Mouse (Mus musculus): ENCODE data around the gene AC124502.3. TPM values are rescaled to one million over a fixed set of nuclear protein-coding genes. Genes with fewer than 3 reads are reported as not detected.
A peak's percentile ranks its signal among the peaks of the same experiment; 100 is the strongest.

Gene AC124502.3
- polyA plus RNA-seq, 1 experiment from 2014 or later: 2.9 TPM

DNA sequence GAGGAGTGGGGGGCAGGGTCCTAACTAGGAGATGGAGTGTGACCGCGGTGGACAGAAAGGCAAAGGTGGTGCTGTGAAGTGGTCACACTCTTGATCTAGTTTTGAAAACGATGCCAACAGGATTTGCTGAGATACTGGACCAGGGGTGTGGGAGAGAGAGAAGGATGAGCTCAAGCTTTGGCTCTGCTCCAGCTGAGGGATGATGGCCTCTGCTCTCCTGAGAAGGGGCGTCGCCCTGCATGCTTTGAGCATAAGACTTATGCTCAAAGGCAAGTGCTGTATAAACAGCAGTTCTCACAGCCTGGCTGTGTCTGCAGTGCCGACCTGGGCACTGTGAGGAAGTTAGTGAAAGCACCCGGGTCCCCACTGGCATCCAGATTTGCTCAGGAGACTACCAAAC lies 26.4 kb downstream of the AC124502.3 start:
- H3K9me3 ChIP-seq (ENCODE audit: control insufficient read depth, low read length): no peaks in the 10 kb centered on the region
- H3K4me1 ChIP-seq (replicated peaks; ENCODE audit: control insufficient read depth, insufficient read depth, low read length): peaks cover 24% of the 10 kb centered on the region
- no peak overlapping the region for H3K27ac ChIP-seq (ENCODE audit: low read length)
- ATAC-seq: no peak
- peaks cover 6% of the 10 kb centered on the region; the same call in 1 of the 2 replicates for H3K27me3 ChIP-seq (replicated peaks; ENCODE audit: control insufficient read depth, insufficient read depth, low read length)
- H3K4me2 ChIP-seq (ENCODE audit: low read length): no peak overlapping the region
- no peaks in the 10 kb centered on the region for H3K36me3 ChIP-seq (ENCODE audit: control insufficient read depth, insufficient read depth)
- 66% methylated on average over 7 of the region's 7 CpGs for WGBS
- H3K9ac ChIP-seq (replicated peaks; ENCODE audit: low read depth, low read length): no peak overlapping the region
- H3K4me3 ChIP-seq (replicated peaks; ENCODE audit: low read length): no peak overlapping the region

DNA sequence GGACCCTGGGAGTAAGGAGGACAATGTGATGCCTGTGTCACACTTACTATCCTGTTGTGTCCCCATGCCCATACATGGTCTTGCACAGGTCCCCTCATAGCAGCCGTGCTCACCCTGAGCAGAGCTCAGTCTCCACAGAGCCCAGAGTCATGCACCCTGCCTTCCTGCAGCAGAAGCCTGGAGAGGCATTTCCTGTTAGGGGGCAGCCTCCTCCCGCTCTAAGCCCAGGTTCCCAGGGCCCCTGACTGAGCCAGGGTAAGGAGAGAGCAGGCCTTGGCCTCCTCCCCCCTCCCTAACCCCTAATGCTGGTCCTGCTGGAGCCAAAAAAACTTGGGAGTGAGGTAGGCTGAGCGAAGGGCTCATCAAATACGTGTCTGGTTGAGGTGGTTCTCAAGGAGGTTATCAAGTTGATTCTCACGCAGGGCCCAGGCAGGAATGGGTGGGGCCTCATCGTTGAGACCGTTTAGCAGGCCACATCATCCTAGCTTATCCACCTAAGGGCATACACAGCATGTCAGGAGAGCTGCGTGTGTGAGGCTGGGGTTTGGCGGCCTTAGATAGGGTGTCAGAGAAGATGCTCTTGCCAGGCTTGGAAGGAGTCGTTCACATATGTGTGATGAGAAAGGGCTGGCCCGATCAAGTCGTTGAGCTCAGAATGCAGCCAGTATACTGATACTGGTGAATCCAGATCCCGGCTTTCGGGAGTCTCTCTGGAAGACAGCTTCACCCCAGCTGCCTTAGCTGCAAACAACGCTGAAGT lies 28.5 kb downstream of the AC124502.3 start:
- Histone ChIP-seq H3K9me3 (ENCODE audit: control insufficient read depth, low read length) (no peaks in the 10 kb centered on the region), H3K4me3 (replicated peaks; ENCODE audit: low read length) (peak overlapping the region; percentile 45), H3K27ac (ENCODE audit: low read length) (0 out of 2 replicates have a peak overlapping the region, but pooled peaks have one; percentile 8), H3K9ac (replicated peaks; ENCODE audit: low read depth, low read length) (peak overlapping the region; percentile 52), H3K36me3 (ENCODE audit: control insufficient read depth, insufficient read depth) (no peaks in the 10 kb centered on the region), H3K4me1 (replicated peaks; ENCODE audit: control insufficient read depth, insufficient read depth, low read length) (peaks cover 29% of the 10 kb centered on the region), H3K4me2 (ENCODE audit: low read length) (peak overlapping the region; percentile 84), H3K27me3 (replicated peaks; ENCODE audit: control insufficient read depth, insufficient read depth, low read length) (peaks cover 6% of the 10 kb centered on the region; the same call in 1 of the 2 replicates)
- ATAC-seq: no peak
- WGBS: 10% methylated on average over 15 of the region's 15 CpGs

DNA sequence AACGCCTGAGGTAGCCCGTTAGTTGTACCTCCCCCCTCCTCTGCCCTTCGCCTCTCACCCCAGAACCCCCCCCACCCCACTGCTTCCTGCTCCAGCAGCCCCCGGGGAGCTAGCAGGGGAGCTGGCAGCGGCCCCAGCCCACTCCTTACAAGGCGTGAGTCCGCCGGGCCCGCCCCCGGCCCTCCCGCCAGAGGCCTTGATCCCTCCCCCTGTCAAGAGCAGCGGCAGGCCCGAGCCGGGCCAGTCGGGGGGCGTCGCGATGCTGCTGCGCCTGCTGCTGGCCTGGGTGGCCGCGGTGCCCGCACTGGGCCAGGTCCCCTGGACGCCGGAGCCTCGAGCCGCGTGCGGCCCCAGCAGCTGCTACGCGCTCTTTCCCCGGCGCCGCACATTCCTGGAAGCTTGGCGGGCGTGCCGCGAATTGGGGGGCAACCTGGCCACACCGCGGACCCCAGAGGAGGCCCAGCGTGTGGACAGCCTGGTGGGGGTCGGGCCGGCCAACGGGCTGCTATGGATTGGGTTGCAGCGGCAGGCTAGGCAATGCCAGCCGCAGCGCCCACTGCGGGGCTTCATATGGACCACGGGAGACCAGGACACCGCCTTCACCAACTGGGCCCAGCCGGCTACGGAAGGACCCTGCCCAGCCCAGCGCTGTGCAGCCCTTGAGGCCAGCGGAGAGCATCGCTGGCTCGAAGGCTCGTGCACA lies 29.3 kb downstream of the AC124502.3 start, which contains the start of gene Cd248:
Cd248 (plus strand) TSS at position 212 of the 703 bp plus-strand sequence.
- Histone ChIP-seq H3K9ac (replicated peaks; ENCODE audit: low read depth, low read length) (peak within 1 kb of the TSS; percentile 52), H3K4me2 (ENCODE audit: low read length) (peak within 1 kb of the TSS; percentile 84), H3K27me3 (replicated peaks; ENCODE audit: control insufficient read depth, insufficient read depth, low read length) (peaks cover 6% of the 10 kb centered on the region; the same call in 1 of the 2 replicates), H3K36me3 (ENCODE audit: control insufficient read depth, insufficient read depth) (no peaks in the 10 kb centered on the region), H3K4me1 (replicated peaks; ENCODE audit: control insufficient read depth, insufficient read depth, low read length) (peaks cover 35% of the 10 kb centered on the region), H3K4me3 (replicated peaks; ENCODE audit: low read length) (peak within 1 kb of the TSS; percentile 45), H3K27ac (ENCODE audit: low read length) (0 out of 2 replicates have a peak within 1 kb of the TSS, but pooled peaks have one; percentile 8), H3K9me3 (ENCODE audit: control insufficient read depth, low read length) (no peaks in the 10 kb centered on the region)
- peak; percentile 32; the same call in 1 of the 2 replicates for ATAC-seq
- 2% methylated on average over 41 of the region's 56 CpGs for WGBS

DNA sequence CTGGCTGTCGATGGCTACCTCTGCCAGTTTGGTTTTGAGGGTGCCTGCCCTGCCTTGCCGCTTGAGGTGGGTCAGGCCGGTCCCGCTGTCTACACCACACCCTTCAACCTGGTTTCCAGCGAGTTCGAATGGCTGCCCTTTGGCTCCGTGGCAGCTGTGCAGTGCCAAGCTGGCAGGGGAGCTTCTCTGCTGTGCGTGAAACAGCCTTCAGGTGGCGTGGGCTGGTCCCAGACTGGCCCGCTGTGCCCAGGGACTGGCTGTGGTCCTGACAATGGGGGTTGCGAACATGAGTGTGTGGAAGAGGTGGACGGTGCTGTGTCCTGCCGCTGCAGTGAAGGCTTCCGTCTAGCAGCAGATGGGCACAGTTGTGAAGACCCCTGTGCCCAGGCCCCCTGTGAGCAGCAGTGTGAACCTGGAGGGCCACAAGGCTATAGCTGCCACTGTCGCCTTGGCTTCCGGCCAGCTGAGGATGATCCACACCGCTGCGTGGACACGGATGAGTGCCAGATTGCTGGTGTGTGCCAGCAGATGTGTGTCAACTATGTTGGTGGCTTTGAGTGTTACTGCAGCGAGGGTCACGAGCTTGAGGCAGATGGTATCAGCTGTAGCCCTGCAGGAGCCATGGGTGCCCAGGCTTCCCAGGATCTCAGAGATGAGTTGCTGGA lies 30.0 kb downstream of the AC124502.3 start:
- Histone ChIP-seq H3K27ac (ENCODE audit: low read length) (no peak overlapping the region), H3K36me3 (ENCODE audit: control insufficient read depth, insufficient read depth) (no peaks in the 10 kb centered on the region), H3K9ac (replicated peaks; ENCODE audit: low read depth, low read length) (peak overlapping the region; percentile 52), H3K27me3 (replicated peaks; ENCODE audit: control insufficient read depth, insufficient read depth, low read length) (peaks cover 6% of the 10 kb centered on the region; the same call in 1 of the 2 replicates), H3K4me1 (replicated peaks; ENCODE audit: control insufficient read depth, insufficient read depth, low read length) (peaks cover 35% of the 10 kb centered on the region), H3K9me3 (ENCODE audit: control insufficient read depth, low read length) (no peaks in the 10 kb centered on the region), H3K4me2 (ENCODE audit: low read length) (peak overlapping the region; percentile 84), H3K4me3 (replicated peaks; ENCODE audit: low read length) (peak overlapping the region; percentile 45)
- WGBS: 36% methylated on average over 21 of the region's 21 CpGs
- 0 out of 2 replicates have a peak, but pooled peaks have one; percentile 1 for ATAC-seq

DNA sequence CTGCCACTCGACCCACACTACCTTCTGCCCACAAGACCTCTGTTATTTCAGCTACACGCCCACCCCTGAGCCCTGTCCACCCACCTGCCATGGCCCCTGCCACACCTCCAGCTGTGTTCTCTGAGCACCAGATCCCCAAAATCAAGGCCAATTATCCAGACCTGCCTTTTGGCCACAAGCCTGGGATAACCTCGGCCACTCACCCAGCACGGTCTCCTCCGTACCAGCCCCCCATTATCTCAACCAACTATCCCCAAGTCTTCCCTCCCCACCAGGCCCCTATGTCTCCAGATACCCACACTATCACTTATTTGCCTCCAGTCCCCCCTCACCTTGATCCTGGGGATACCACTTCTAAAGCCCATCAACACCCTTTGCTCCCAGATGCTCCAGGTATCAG lies 30.8 kb downstream of the AC124502.3 start:
- Histone ChIP-seq H3K9ac (replicated peaks; ENCODE audit: low read depth, low read length) (no peak overlapping the region), H3K36me3 (ENCODE audit: control insufficient read depth, insufficient read depth) (no peaks in the 10 kb centered on the region), H3K4me3 (replicated peaks; ENCODE audit: low read length) (no peak overlapping the region), H3K27ac (ENCODE audit: low read length) (no peak overlapping the region), H3K4me2 (ENCODE audit: low read length) (no peak overlapping the region), H3K27me3 (replicated peaks; ENCODE audit: control insufficient read depth, insufficient read depth, low read length) (peaks cover 6% of the 10 kb centered on the region; the same call in 1 of the 2 replicates), H3K9me3 (ENCODE audit: control insufficient read depth, low read length) (no peaks in the 10 kb centered on the region), H3K4me1 (replicated peaks; ENCODE audit: control insufficient read depth, insufficient read depth, low read length) (peaks cover 35% of the 10 kb centered on the region)
- ATAC-seq: no peak
- WGBS: 93% methylated on average over 5 of the region's 5 CpGs

DNA sequence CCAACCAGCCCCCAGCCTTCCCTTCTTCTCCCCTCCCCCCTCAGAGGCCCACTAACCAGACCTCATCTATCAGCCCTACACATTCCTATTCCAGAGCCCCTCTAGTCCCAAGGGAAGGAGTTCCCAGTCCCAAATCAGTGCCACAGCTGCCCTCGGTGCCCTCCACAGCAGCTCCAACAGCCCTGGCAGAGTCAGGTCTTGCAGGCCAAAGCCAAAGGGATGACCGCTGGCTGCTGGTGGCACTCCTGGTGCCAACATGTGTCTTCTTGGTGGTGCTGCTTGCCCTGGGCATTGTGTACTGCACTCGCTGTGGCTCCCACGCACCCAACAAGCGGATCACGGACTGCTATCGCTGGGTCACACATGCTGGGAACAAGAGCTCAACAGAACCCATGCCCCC lies 31.3 kb downstream of the AC124502.3 start:
- no peak overlapping the region for H3K4me2 ChIP-seq (ENCODE audit: low read length)
- no peak overlapping the region for H3K4me3 ChIP-seq (replicated peaks; ENCODE audit: low read length)
- no peak overlapping the region for H3K27ac ChIP-seq (ENCODE audit: low read length)
- H3K27me3 ChIP-seq (replicated peaks; ENCODE audit: control insufficient read depth, insufficient read depth, low read length): peaks cover 6% of the 10 kb centered on the region; the same call in 1 of the 2 replicates
- 84% methylated on average over 7 of the region's 7 CpGs for WGBS
- H3K9me3 ChIP-seq (ENCODE audit: control insufficient read depth, low read length): no peaks in the 10 kb centered on the region
- H3K9ac ChIP-seq (replicated peaks; ENCODE audit: low read depth, low read length): no peak overlapping the region
- ATAC-seq: no peak
- H3K36me3 ChIP-seq (ENCODE audit: control insufficient read depth, insufficient read depth): no peaks in the 10 kb centered on the region
- H3K4me1 ChIP-seq (replicated peaks; ENCODE audit: control insufficient read depth, insufficient read depth, low read length): peaks cover 35% of the 10 kb centered on the region

DNA sequence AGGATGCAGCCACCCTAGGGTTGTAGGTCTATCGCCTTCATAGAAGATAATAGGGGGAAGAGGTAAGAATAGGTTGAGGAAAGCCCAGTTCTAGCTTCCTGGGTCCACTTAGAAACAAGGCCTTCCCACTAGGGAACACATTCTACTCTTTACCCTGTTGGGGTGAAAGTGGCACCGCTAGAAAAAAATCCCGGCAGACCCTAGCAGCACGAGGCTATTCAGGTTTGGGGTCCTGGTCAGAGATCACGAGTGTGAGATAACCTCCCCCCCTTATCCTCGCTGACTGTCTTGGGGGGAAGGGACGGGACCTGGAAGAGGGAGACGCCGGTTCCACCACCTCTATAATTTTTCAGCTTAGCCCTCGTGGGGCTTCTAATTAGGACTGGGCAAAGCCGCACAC lies 32.4 kb downstream of the AC124502.3 start:
- 5% methylated on average over 11 of the region's 11 CpGs for WGBS
- H3K27ac ChIP-seq (ENCODE audit: low read length): peak overlapping the region; percentile 60
- H3K27me3 ChIP-seq (replicated peaks; ENCODE audit: control insufficient read depth, insufficient read depth, low read length): peaks cover 6% of the 10 kb centered on the region; the same call in 1 of the 2 replicates
- H3K9me3 ChIP-seq (ENCODE audit: control insufficient read depth, low read length): no peaks in the 10 kb centered on the region
- ATAC-seq: no peak
- H3K36me3 ChIP-seq (ENCODE audit: control insufficient read depth, insufficient read depth): no peaks in the 10 kb centered on the region
- peak overlapping the region; percentile 45 for H3K4me3 ChIP-seq (replicated peaks; ENCODE audit: low read length)
- peaks cover 35% of the 10 kb centered on the region for H3K4me1 ChIP-seq (replicated peaks; ENCODE audit: control insufficient read depth, insufficient read depth, low read length)
- H3K4me2 ChIP-seq (ENCODE audit: low read length): peak overlapping the region; percentile 71
- H3K9ac ChIP-seq (replicated peaks; ENCODE audit: low read depth, low read length): peak overlapping the region; percentile 52

DNA sequence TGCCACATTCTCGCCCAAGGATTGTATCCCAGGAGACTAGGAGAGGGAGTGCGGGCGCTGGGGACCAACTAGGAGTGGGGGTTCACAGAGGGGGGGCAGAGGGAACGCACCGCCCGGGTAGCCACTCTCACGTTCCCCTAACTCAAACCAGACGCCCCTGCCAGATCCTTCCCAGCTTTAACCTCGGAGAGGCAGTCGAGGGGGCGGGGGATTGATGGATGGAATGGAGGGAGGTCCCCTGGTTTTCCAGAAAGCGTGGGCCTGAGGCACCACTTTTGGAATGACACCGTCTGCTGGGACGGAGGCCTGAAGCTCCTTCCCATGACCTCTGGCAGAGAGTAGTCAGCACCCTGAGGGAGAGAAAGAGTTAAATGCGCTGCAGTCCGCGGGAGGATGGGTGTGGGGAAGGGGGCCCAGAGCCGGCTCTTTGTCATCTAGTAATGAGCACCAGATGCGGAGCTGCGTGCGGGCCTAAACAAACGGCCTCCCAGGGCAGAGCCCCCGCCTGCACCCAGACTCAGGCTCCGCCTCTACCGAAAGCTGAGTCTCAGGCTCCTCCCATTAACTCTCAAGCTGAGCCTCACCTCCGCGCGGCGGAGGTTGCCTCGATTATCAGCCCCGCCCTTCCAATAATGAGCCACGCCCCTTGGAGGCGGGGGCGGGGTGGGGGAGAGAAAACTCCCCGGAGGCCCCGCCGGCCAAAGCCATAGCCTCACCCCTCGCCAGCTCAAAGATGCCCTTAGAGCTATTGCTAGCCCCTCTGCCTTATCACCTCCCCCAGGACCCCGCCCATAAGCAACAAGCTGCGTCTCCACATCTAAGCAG lies 33.1 kb downstream of the AC124502.3 start:
- Histone ChIP-seq H3K27me3 (replicated peaks; ENCODE audit: control insufficient read depth, insufficient read depth, low read length) (peaks cover 6% of the 10 kb centered on the region; the same call in 1 of the 2 replicates), H3K9ac (replicated peaks; ENCODE audit: low read depth, low read length) (peak overlapping the region; percentile 52), H3K4me1 (replicated peaks; ENCODE audit: control insufficient read depth, insufficient read depth, low read length) (peaks cover 35% of the 10 kb centered on the region), H3K4me3 (replicated peaks; ENCODE audit: low read length) (peak overlapping the region; percentile 45), H3K36me3 (ENCODE audit: control insufficient read depth, insufficient read depth) (no peaks in the 10 kb centered on the region), H3K27ac (ENCODE audit: low read length) (peak overlapping the region; percentile 60), H3K9me3 (ENCODE audit: control insufficient read depth, low read length) (no peaks in the 10 kb centered on the region), H3K4me2 (ENCODE audit: low read length) (peak overlapping the region; percentile 71)
- under 1% methylated on average over 39 of the region's 40 CpGs for WGBS
- peak; percentile 77 for ATAC-seq
